Mouse (Mus musculus) ES-E14 (cell line): Measurements from ENCODE around the gene Lefty1. TPM values are rescaled to one million over a fixed set of nuclear protein-coding genes. Genes with fewer than 3 reads are reported as not detected.
A peak's percentile ranks its signal among the peaks of the same experiment; 100 is the strongest.

ENCODE experiments used
- DNase-seq: peaks from one replicate; pipeline ENCODE4 v3.0.0-alpha.2; 2013; ENCODE audit warnings: low read depth, low spot score
- H3K27ac ChIP-seq: 2 replicates; pipeline ENCODE4 v1.5.1; 2012; ENCODE audit warnings: low read depth, mild to moderate bottlenecking, low read length, moderate library complexity, mixed read lengths; ENCODE audit not compliant: poor library complexity, insufficient read depth, severe bottlenecking
- H3K36me3 ChIP-seq: 2 replicates; pipeline ENCODE4 v1.6.1; 2012; ENCODE audit warnings: mild to moderate bottlenecking, low read length, moderate library complexity, mixed read lengths; ENCODE audit not compliant: control insufficient read depth, poor library complexity, insufficient read depth, severe bottlenecking
- H3K4me1 ChIP-seq, 2 experiments: fragments of 150-350 bp in 1 of 2; sonication (generic) in 1 of 2; 2 replicates each; pipeline ENCODE4 v1.6.1; 2012; ENCODE audit warnings: low read length in 2 of 2, mild to moderate bottlenecking in 1 of 2, mixed read lengths in 1 of 2; ENCODE audit not compliant: control insufficient read depth in 2 of 2, insufficient read depth in 2 of 2, poor library complexity in 1 of 2
- H3K4me3 ChIP-seq, 2 experiments: fragments of 150-350 bp in 1 of 2; sonication (generic) in 1 of 2; 2 replicates each; pipeline ENCODE4 v1.5.1; 2012; ENCODE audit warnings: low read length in 2 of 2, low read depth in 1 of 2, mild to moderate bottlenecking in 1 of 2, mixed read lengths in 1 of 2; ENCODE audit not compliant: insufficient read depth in 1 of 2, poor library complexity in 1 of 2, severe bottlenecking in 1 of 2
- H3K9ac ChIP-seq: 2 replicates; pipeline ENCODE4 v1.6.1; 2012; ENCODE audit warnings: low read depth, mild to moderate bottlenecking, low read length, mixed read lengths; ENCODE audit not compliant: poor library complexity, insufficient read depth, severe bottlenecking
- H3K9me3 ChIP-seq: fragments of 150-350 bp; sonication (generic); 2 replicates; pipeline ENCODE4 v1.6.1; 2012; ENCODE audit warnings: low read depth, mild to moderate bottlenecking, low read length; ENCODE audit not compliant: control insufficient read depth, insufficient read depth
- MAFK ChIP-seq: IDR thresholded peaks from 2 replicates; pipeline ENCODE4 v1.6.1; 2014; ENCODE audit warnings: mild to moderate bottlenecking, low read depth, low read length, inconsistent platforms; ENCODE audit not compliant: insufficient read depth
- ZC3H11A ChIP-seq: IDR thresholded peaks from 2 replicates; pipeline ENCODE4 v1.6.1; 2012; ENCODE audit warnings: low read depth, mild to moderate bottlenecking, inconsistent platforms, low read length, borderline replicate concordance
- in situ Hi-C, 2 experiments: fragments of 600-800 bp; cut with MboI; formaldehyde crosslinking; loops; one replicate each; pipeline ENCODE4 v1.15.1; 2025; ENCODE audit warnings: low sequenced_read_pairs in 2 of 2, inconsistent platforms in 1 of 2; ENCODE audit not compliant: unreplicated experiment in 2 of 2
- total RNA-seq: library from RNA; depleted of rRNA; stranded (reverse); fragments of 300-350 nt; gene quantifications from 2 replicates; pipeline ENCODE4 v1.2.3, GENCODE M21; 2012; rRNA removed

Gene Lefty1
- total RNA-seq, 1 experiment: 281 TPM

- in situ Hi-C loops: no loop called here
Observed at GRCm38 (mm10) chr1:180987759-180988158, 52.9 kb downstream of the Lefty1 start.

More at GRCm38 (mm10) chr1:180987759-180988158, 52.9 kb downstream of the Lefty1 start:
- H3K4me1 ChIP-seq: 0 out of 4 replicates have a peak, but pooled peaks cover 0 to 2% of the 10 kb centered on the region in 2 experiments
- no peaks in the 10 kb centered on the region for H3K9me3 ChIP-seq
- H3K27ac ChIP-seq: no peak overlapping the region
- peak; percentile 71 for DNase-seq
- no peak overlapping the region for H3K4me3 ChIP-seq
- H3K36me3 ChIP-seq: no peaks in the 10 kb centered on the region
- TF ChIP-seq ZC3H11A (peak; percentile 88), MAFK (no peak)
- no peak overlapping the region for H3K9ac ChIP-seq

Other genes starting within 250 kb of the Lefty1 start
- gene Mixl1, start 238.0 kb upstream of the Lefty1 start, total RNA-seq: 0.18 and 0.21 TPM in 2 replicates
- gene Acbd3, start 209.0 kb upstream of the Lefty1 start, total RNA-seq: 13.3 and 20.4 TPM in 2 replicates
- gene H3f3a, start 121.1 kb upstream of the Lefty1 start, total RNA-seq: 503 and 657 TPM in 2 replicates
- 39.6 and 41.2 TPM in 2 replicates for gene Sde2, start 83.9 kb upstream of the Lefty1 start, total RNA-seq
- 68.3 and 219 TPM in 2 replicates for gene Lefty2, start 41.9 kb upstream of the Lefty1 start, total RNA-seq
- gene Pycr2, start 30.7 kb upstream of the Lefty1 start, total RNA-seq: 122 and 151 TPM in 2 replicates
- 14.7 and 30.5 TPM in 2 replicates for gene Tmem63a, start 7.3 kb downstream of the Lefty1 start, total RNA-seq
- 12.5 and 35.9 TPM in 2 replicates for gene Ephx1, start 85.9 kb downstream of the Lefty1 start, total RNA-seq
- gene 9130409I23Rik, start 116.2 kb downstream of the Lefty1 start, total RNA-seq: not detected in 2 replicates
- gene Nvl, start 209.2 kb downstream of the Lefty1 start, total RNA-seq: 44.5 and 49.7 TPM in 2 replicates
- 96.2 and 101 TPM in 2 replicates for gene Cnih4, start 209.7 kb downstream of the Lefty1 start, total RNA-seq